Mouse (Mus musculus): Measurements from ENCODE around the gene Ccna2. TPM values are rescaled to one million over a fixed set of nuclear protein-coding genes. Genes with fewer than 3 reads are reported as not detected.
A peak's percentile ranks its signal among the peaks of the same experiment; 100 is the strongest.
"Not testable (repeated sequence)": the region's sequence is repeated elsewhere in the genome, so short reads cannot be mapped to it uniquely, and the experiment has no call there.

Ccna2 gene
- polyA plus RNA-seq (2017; shearing (Covaris generic)) = 10 to 100 TPM in 1 of 3 experiments, 1 to 10 TPM in 2; 2.7 to 42.2 (median 4.1) TPM

- ATAC-seq = peak; percentile 94
Observed at GRCm38 (mm10) chr3:36571827-36572378, at the start of gene Ccna2. Gene Ccna2 (minus strand): TSS chr3:36572150.

GRCm38 (mm10) chr3:36618181-36618580, 46.2 kb upstream of the Ccna2 start:
- ATAC-seq = no peak

GRCm38 (mm10) chr3:36613908-36614255, 41.9 kb upstream of the Ccna2 start:
- ATAC-seq = no peak

- peak; percentile 95 for ATAC-seq
Observed at GRCm38 (mm10) chr3:36613202-36613907, 41.4 kb upstream of the Ccna2 start, which contains the start of gene Bbs7. Gene Bbs7 (minus strand): TSS chr3:36613477.

GRCm38 (mm10) chr3:36612687-36613086, 40.7 kb upstream of the Ccna2 start:
- no peak for ATAC-seq

- ATAC-seq = no peak
Observed at GRCm38 (mm10) chr3:36605894-36606783, 34.2 kb upstream of the Ccna2 start.

- not testable (repeated sequence) for ATAC-seq
Observed at GRCm38 (mm10) chr3:36599773-36600172, 27.8 kb upstream of the Ccna2 start.

GRCm38 (mm10) chr3:36598811-36599210, 26.9 kb upstream of the Ccna2 start:
- ATAC-seq = no peak

- ATAC-seq = no peak
Observed at GRCm38 (mm10) chr3:36571361-36571826, 556 bp downstream of the Ccna2 start.

GRCm38 (mm10) chr3:36569836-36570235, 2.1 kb downstream of the Ccna2 start:
- ATAC-seq = no peak

- ATAC-seq = no peak
Observed at GRCm38 (mm10) chr3:36563666-36564065, 8.3 kb downstream of the Ccna2 start.

- ATAC-seq = no peak
Observed at GRCm38 (mm10) chr3:36559606-36560005, 12.3 kb downstream of the Ccna2 start.

GRCm38 (mm10) chr3:36557601-36558000, 14.3 kb downstream of the Ccna2 start:
- ATAC-seq = no peak

GRCm38 (mm10) chr3:36552406-36553047, 19.4 kb downstream of the Ccna2 start, which contains the start of gene Exosc9:
Gene Exosc9 (plus strand): TSS chr3:36552606.
- peak; percentile 79 for ATAC-seq

- peak; percentile 89 for ATAC-seq
Observed at GRCm38 (mm10) chr3:36551851-36552384, 20.0 kb downstream of the Ccna2 start.

GRCm38 (mm10) chr3:36551343-36551742, 20.6 kb downstream of the Ccna2 start:
- ATAC-seq = no peak

GRCm38 (mm10) chr3:36544961-36545360, 27.0 kb downstream of the Ccna2 start:
- no peak for ATAC-seq

- no peak for ATAC-seq
Observed at GRCm38 (mm10) chr3:36541399-36541798, 30.6 kb downstream of the Ccna2 start.

- ATAC-seq = no peak
Observed at GRCm38 (mm10) chr3:36540756-36541155, 31.2 kb downstream of the Ccna2 start.

GRCm38 (mm10) chr3:36537701-36538470, 34.1 kb downstream of the Ccna2 start:
- ATAC-seq = no peak

- ATAC-seq = no peak
Observed at GRCm38 (mm10) chr3:36536041-36536440, 35.9 kb downstream of the Ccna2 start.
